Mouse (Mus musculus) gastrocnemius, adult 18-20 months (tissue): Measurements from ENCODE around the gene Sub1. TPM values are rescaled to one million over a fixed set of nuclear protein-coding genes. Genes with fewer than 3 reads are reported as not detected.

Source experiments
- DNase-seq: peaks from one replicate; pipeline ENCODE4 v3.0.0; 2021; ENCODE audit warnings: low spot score
- long read RNA-seq, 2 experiments: library from polyadenylated mRNA; stranded (forward); transcript quantifications; one replicate each; pipeline ENCODE4 v2.0.0; 2021
- total RNA-seq, 2 experiments: library from RNA; stranded (reverse); gene quantifications; 2 replicates each; pipeline ENCODE4 v1.2.3; 2021

The Sub1 gene
- total RNA-seq, result 100 to 1,000 TPM in 1 of 2 experiments, 10 to 100 TPM in 1; 85.1 to 119 TPM
- long read RNA-seq, experiment 1, transcript Sub1-201 (5 exons, 3,372 nt), result major isoform, 288 of 297 reads
- long read RNA-seq, experiment 1, partial matches to known transcripts, result 6 of 297 reads
- long read RNA-seq, experiment 1, other reads (novel, unspliced or antisense), result 3 of 297 reads
- long read RNA-seq, experiment 2, transcript Sub1-201 (5 exons, 3,372 nt), result major isoform, 166 of 179 reads
- long read RNA-seq, experiment 2, partial matches to known transcripts, result 6 of 179 reads
- long read RNA-seq, experiment 2, other reads (novel, unspliced or antisense), result 7 of 179 reads

GRCm38 (mm10) chr15:11996883-11997282 is at the start of gene Sub1:
Gene Sub1, minus strand, starts transcription at chr15:11996983.
- no peak for DNase-seq

DNA sequence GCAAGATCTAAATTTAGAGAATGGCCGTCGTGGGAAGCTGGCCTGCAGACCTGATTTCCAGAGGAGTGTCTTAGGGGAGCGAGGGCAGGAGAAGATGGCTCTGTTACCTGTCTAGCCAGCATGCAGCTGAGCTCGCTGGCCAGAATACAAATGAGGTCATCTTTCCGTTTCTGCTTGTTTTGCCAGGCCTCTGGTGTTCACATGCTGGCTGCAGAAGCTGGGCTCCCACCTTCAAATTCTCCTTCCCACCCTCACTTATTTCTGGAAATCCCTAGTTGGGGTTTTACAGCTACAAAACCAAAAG is 43.6 kb upstream of the Sub1 start:
- DNase-seq, result peak; percentile 41

GRCm38 (mm10) chr15:12039671-12040406 is 43.1 kb upstream of the Sub1 start:
- DNase-seq, result no peak

DNA sequence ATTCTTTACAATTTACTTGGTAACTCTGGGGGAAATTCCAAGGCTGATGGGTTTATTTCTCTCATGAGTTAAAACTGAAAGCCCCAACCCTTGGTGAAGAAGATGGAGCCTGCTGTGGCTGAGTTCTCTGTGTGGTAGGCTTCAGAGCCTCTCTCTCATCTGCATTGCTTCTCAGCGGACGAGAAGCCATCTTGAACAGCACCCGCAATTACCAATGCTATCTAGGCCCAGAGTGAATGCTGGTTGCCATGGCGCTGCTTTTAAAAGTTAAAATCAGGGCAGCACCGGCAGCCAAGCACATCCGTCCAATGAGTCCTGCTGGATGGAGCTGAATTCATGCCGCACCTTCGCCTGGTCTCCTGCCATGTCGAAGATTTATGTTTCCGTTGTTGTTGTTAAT is 42.5 kb upstream of the Sub1 start:
- DNase-seq, result no peak

DNA sequence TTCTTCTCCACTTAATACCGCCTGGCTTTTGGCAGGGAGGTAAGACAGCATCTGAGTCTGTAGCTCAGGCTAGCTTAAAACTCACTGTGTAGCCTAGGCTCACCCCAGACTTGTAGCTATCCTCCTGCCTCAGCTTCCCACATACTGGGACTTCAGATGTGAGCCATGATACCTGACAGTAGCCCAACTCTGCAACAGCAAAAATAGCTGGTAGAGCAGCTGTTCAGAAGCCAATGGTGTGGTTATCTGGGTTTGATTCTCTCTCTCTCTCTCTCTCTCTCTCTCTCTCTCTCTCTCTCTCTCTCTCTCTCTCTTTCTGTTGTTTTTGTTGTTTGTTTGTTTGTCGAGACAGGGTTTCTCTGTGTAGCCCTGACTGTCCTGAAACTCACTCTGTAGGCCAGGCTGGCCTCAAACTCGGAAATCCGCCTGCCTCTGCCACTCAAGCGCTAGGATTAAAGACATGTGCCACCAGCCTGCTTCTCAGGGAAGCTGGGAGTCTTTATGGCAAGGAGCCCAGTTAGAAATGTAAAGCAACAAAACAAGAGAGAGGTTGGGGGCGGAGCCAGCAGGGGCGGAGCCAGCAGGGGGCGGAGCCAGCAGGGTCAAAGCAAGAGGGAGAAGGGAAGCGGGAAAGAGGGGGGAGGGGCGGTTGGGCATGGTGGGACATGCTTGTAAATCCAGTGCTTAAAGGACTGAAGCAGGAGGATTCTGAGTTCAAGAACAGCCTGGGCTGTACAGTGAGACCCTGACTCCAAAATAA is 41.3 kb upstream of the Sub1 start:
- no peak for DNase-seq

GRCm38 (mm10) chr15:12037217-12037616 is 40.4 kb upstream of the Sub1 start:
- no peak for DNase-seq

- DNase-seq, result no peak
These were observed 39.9 kb upstream of the Sub1 start for GRCm38 (mm10) chr15:12036675-12037074.

GRCm38 (mm10) chr15:12034317-12034716 is 37.5 kb upstream of the Sub1 start:
- DNase-seq, result no peak

DNA sequence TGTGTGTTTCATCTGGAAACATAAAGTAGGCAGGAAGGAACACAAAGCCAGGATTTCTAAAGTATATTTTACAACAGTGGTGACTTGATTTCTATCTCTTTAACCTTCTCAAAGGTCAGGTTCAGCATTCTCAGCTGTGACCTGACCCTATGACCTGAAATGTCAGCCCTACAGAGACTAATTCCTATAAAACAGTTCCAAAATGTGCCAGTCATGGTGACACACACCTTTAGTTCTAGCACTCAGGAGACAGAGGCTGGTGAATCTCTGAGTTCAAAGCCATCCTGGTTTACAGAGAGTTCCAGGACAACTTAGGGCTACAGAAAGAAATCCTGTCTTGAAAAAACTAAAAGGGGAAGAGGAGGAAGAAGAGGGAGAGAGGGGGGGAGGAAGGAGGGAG is 36.4 kb upstream of the Sub1 start:
- no peak for DNase-seq

DNA sequence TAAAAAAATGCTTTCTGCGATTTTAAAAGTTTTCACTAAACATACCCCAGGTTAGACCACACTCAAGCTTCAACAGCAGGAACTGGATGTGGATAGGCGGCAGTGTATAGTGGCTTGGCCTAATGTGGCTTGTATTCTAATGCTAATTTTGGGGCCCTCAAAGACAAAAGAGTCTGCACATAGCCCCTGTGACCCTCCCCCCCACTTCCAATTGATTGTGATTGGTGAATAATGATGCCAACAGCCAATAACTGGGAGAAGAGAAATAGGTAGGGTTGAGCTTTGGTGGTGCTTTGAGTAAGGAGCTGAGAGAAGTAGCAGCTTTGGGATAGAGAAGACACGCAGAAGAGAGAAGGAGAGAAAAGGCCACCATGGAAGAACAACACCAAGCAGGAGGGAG is 35.7 kb upstream of the Sub1 start:
- no peak for DNase-seq

DNA sequence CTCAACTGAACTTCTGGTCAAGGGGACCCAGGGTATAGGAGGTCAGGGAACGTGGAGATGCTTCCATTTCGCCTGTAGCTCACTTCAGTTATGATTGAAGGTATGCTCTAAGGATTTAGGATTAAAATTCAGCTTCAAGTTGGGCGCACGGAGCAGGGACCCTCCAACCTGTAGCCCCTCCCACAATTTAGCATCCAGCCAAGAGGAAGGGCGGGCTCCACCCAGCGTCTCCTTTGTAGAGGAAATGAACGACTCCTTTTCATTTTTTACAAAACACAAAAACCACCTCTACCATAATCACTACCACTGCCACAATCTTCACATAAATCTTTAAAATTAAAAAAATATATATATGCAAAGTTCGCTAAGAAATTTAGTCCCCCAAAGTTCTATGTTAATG is 35.1 kb upstream of the Sub1 start:
- DNase-seq, result no peak

DNA sequence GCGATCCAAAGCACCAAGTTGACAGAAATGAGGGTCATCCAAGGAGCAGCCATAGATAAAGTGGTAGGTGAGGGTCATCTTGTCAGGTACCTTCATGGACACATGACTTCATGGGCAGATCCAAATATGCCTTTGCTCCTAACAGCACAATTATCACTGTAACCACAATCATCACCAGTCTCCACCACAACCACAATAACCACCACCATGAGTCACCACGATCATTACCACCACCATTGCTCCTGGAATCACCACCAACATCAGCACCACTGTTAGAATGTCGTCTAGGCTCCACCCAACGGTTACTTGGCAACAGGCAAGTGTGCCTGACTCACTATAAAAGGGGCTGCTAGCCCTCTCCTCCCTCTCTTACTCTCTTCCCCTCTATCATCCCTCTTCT is 33.4 kb upstream of the Sub1 start:
- no peak for DNase-seq

GRCm38 (mm10) chr15:12027807-12028206 is 31.0 kb upstream of the Sub1 start:
- DNase-seq, result no peak

GRCm38 (mm10) chr15:12026932-12027450 is 30.2 kb upstream of the Sub1 start:
- DNase-seq, result no peak

DNA sequence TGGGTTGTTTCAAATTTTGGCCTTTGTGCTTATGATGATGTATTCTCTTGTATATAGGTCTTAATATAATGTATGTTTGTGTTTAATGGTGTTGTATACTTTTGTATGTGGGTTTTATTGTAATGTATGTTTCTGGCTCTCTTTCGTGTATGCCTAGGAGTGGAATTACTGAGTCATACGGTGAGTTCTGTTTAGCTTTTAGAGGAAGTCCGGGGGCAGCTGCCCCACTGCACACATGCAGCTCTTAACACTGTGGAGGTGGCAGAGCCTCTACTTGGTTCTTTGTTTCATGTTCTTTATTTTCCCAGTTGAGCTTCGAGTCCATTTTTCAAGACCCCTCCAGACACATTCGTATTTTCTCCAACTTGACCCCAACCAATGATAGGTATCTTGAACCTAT is 29.2 kb upstream of the Sub1 start:
- no peak for DNase-seq

DNA sequence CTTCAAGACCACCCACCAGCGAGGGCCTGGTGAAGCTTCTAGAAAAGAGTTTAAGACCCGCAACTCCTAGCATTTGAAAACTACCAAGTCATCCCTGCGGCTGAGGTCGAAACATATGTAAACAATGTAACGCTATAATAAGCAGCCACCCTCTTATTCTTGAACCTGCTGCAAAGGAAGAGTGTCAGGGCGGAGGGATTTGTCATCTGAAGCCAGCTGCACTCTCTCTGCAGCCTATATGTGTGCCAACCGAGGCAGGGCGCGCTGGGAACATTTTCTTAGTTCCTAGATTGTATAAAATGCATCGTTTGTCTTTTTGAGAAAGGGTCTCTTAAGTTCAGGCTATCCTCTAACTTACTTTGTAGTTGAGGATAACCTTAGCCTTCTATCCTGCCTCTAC is 28.6 kb upstream of the Sub1 start:
- no peak for DNase-seq

GRCm38 (mm10) chr15:12024791-12025268 is 28.0 kb upstream of the Sub1 start:
- DNase-seq, result no peak

- DNase-seq, result no peak
These were observed 22.7 kb upstream of the Sub1 start for GRCm38 (mm10) chr15:12019443-12019842.

DNA sequence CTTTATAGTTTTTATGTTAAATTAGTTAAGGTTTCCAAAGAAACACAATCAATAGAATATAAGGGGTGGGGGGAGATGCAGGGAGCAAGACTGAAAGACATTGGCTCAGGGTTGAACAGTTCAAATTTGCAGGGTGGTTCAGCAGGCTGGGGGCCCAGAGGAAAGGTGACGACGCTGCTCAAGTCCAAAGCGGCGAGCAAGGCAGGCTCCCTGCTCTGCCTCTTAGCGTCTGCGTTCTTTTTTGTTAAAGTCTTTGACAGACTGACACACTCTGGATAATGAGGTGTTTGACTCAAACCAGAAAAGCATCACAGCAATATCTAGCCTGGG is 21.6 kb upstream of the Sub1 start:
- no peak for DNase-seq

- no peak for DNase-seq
These were observed 21.1 kb upstream of the Sub1 start for GRCm38 (mm10) chr15:12017700-12018427.

DNA sequence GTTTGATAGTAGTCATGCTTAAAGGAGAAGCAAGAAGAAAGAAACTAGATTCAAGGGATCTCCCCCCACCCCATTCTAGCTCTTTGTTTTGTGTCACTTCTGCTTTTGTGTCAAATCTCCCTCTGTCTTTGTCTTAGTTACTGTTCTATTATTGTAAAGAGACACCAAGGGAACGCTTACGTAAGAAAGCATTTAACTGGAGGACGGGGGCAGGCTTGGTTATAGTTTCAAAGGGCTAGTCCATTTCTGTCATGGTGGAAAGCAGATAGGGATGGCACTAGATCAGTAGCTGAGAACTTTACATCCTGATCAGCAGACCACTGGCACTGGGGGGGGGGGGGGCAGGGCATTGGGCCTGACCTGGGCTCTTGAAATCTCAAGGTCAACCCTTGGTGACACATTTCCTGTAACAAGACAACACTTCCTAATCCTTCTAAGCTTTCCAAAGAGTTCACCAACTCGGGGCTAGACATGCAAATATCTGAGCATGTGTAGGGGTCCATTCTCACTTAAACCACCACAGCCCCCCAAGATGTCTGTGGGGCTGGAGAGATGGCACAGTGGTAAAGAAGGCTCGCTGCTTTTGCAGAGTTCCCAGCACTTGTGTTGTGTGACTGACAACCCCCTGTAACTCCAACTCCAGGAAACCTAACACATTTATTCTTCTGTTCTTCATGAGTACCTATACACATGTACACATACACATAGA is 17.6 kb upstream of the Sub1 start:
- no peak for DNase-seq
